Mouse (Mus musculus) G1E (cell line): Measurements from ENCODE around the gene Taf1.

Experiments used
- CTCF ChIP-seq: IDR thresholded peaks from 2 replicates; pipeline ENCODE4 v1.5.1; 2012; ENCODE audit warnings: low read depth, low read length, inconsistent platforms, mixed read lengths
- GATA1 ChIP-seq: IDR thresholded peaks from 2 replicates; pipeline ENCODE4 v1.6.1; 2012; ENCODE audit warnings: borderline replicate concordance, low read length, inconsistent platforms, mixed read lengths
- POLR2AphosphoS5 ChIP-seq: IDR thresholded peaks from 2 replicates; pipeline ENCODE4 v1.6.1; 2012; ENCODE audit warnings: low read depth, low read length, inconsistent platforms; ENCODE audit not compliant: insufficient replicate concordance

DNA sequence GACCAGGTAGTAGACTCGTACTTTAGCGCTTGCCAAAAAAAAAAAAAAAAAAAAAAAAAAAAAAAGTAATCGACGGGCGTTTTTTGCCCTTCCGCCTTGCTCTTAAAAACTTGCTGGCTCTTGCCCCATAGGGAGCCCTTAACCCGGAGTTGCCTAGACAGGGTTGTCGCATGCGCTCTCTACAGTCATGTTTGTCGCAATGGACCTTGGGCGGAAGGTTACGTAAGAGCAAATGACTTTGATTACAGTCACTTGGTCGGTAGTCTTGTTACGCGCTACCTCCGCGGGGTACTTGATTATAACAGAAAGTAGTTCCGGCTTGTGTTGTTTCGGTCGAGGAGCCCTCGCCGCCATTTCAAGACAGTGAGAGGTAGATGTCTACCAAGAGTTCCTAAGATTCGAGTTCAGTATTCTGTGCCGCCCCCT lies 107.2 kb downstream of the Taf1 start, which contains the start of gene Ogt:
- no peak for TF ChIP-seq CTCF
- no peak for TF ChIP-seq GATA1
- TF ChIP-seq POLR2AphosphoS5, result no peak
